Comparison of ENCODE assay signal across 8 mouse cellular contexts in the genomic region with DNA sequence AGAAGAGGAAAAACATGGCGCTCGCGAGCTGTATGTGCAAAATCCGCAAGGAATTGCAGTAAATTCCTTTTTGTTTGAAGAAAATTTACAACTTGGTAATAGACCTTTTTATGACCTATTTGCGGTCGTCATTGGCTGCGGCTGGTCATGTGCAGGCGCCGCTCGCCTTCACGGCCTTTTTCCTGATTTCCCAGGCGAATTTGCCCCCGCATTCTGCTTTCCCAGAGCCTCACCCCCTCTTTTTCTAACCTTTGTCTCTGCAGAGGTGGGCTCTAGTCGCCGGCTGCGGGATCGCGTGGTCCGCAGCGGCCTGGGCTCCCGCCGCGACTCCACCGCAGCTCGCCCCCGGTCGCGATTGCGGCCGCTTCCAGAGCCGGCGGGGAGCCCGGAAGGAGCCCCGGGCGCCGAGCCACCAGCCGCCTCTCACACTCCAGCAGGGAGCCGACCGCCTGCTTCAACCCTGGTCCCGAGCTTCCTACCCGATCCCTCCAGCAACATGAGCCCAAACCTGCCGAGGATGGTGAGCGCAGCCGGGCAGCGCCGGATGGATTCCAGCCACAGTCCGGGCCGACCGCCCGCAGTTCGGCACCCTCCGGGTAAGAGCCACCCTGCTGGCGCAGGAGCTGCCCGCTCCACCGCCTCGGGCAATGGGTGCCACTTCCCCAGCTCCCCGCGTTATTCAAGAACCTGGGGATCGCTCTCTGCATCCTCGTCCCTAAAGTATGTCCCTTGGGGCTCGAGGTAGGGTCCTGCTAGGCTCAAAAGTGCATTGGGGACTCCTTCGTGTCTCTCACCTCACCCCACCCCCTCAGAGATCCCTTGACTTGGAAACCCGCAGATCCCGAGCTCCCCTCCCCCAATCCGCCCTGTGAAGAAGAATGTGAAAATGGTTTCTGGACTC. TPM values are rescaled to one million over a fixed set of nuclear protein-coding genes. Genes with fewer than 3 reads are reported as not detected.
DNase-seq lines count a peak whose midpoint lies in the region; ATAC-seq and TF ChIP-seq lines count a peak whose summit lies in the region.

Gene Hoxd3, plus strand, starts transcription at position 207 of the 901 bp plus-strand sequence.
Gene Hoxd4, plus strand, starts transcription at position 209 of the 901 bp plus-strand sequence.

- H3K27ac ChIP-seq in lung, embryonic 16.5 days (ENCODE audit: low read length) = no peak within 1 kb of the TSS
- H3K27ac ChIP-seq in forebrain, embryonic 14.5 days (ENCODE audit: low read depth, low read length) = no peak within 1 kb of the TSS
- peak within 1 kb of the TSS; percentile 66 for H3K27ac ChIP-seq in intestine, postnatal 0 days (ENCODE audit: low read depth, low read length)
- H3K27ac ChIP-seq in midbrain, embryonic 10.5 days (replicated peaks) = no peak within 1 kb of the TSS

- no peak for TF ChIP-seq CTCF in intestine, postnatal 0 days (IDR thresholded peaks at IDR 0.05; ENCODE audit: low read depth)

- peaks cover 94% of the 10 kb centered on the region for H3K27me3 ChIP-seq in lung, embryonic 16.5 days (ENCODE audit: control insufficient read depth, insufficient read depth, low read depth, low read length)
- peaks cover 97% of the 10 kb centered on the region for H3K27me3 ChIP-seq in forebrain, embryonic 14.5 days (replicated peaks; ENCODE audit: control insufficient read depth, insufficient read depth, low read length)
- H3K27me3 ChIP-seq in intestine, postnatal 0 days (replicated peaks; ENCODE audit: control insufficient read depth, insufficient read depth, low read length) = peaks cover 88% of the 10 kb centered on the region
- H3K27me3 ChIP-seq in midbrain, embryonic 10.5 days (ENCODE audit: low read depth, poor library complexity, severe bottlenecking) = peaks cover 100% of the 10 kb centered on the region

- peak; percentile 26; the same call in 1 of the 2 replicates for ATAC-seq in lung, embryonic 16.5 days (ENCODE audit: low read depth)
- ATAC-seq in forebrain, embryonic 14.5 days = 0 out of 2 replicates have a peak, but pooled peaks have one; percentile 20
- ATAC-seq in intestine, postnatal 0 days = peak; percentile 39

- no peaks in the 10 kb centered on the region for H3K36me3 ChIP-seq in lung, embryonic 16.5 days (ENCODE audit: control insufficient read depth, insufficient read depth, low read length)
- H3K36me3 ChIP-seq in forebrain, embryonic 14.5 days (ENCODE audit: control insufficient read depth, insufficient read depth, low read length) = no peaks in the 10 kb centered on the region
- no peaks in the 10 kb centered on the region for H3K36me3 ChIP-seq in intestine, postnatal 0 days (ENCODE audit: control insufficient read depth, insufficient read depth)
- H3K36me3 ChIP-seq in midbrain, embryonic 10.5 days = no peaks in the 10 kb centered on the region

- no peak within 1 kb of the TSS for H3K9ac ChIP-seq in lung, embryonic 16.5 days (ENCODE audit: low read length)
- H3K9ac ChIP-seq in forebrain, embryonic 14.5 days (ENCODE audit: low read length) = no peak within 1 kb of the TSS
- peak within 1 kb of the TSS; percentile 70 for H3K9ac ChIP-seq in intestine, postnatal 0 days (ENCODE audit: low read depth, low read length)

- H3K4me3 ChIP-seq in lung, embryonic 16.5 days (ENCODE audit: low read length) = peak within 1 kb of the TSS; percentile 31
- peak within 1 kb of the TSS; percentile 11; the same call in 1 of the 2 replicates for H3K4me3 ChIP-seq in forebrain, embryonic 14.5 days (ENCODE audit: low read depth, low read length)
- peak within 1 kb of the TSS; percentile 65 for H3K4me3 ChIP-seq in intestine, postnatal 0 days (ENCODE audit: low read depth, low read length)
- H3K4me3 ChIP-seq in midbrain, embryonic 10.5 days = peak within 1 kb of the TSS; percentile 34

- no peak for DNase-seq in lung, postnatal 36 days
- DNase-seq in forebrain, embryonic 14.5 days (ENCODE audit: low spot score) = no peak
- peak; percentile 61 for DNase-seq in midbrain, embryonic 10.5 days (ENCODE audit: low spot score)
- DNase-seq in spleen, postnatal 14 days (ENCODE audit: low spot score in 2 of 2) = no peak
- DNase-seq in thymus, adult 18-20 months = no peak
- DNase-seq in cerebellum, adult 11 months = no peak

- WGBS in lung, embryonic 16.5 days = under 1% methylated on average over 65 of the region's 65 CpGs
- under 1% methylated on average over 65 of the region's 65 CpGs for WGBS in forebrain, embryonic 14.5 days
- under 1% methylated on average over 65 of the region's 65 CpGs for WGBS in intestine, postnatal 0 days
- under 1% methylated on average over 65 of the region's 65 CpGs for WGBS in midbrain, embryonic 10.5 days

- peaks cover 5% of the 10 kb centered on the region; the same call in 1 of the 2 replicates for H3K4me1 ChIP-seq in lung, embryonic 16.5 days (replicated peaks; ENCODE audit: control insufficient read depth, insufficient read depth, low read length)
- no peaks in the 10 kb centered on the region for H3K4me1 ChIP-seq in forebrain, embryonic 14.5 days (ENCODE audit: control insufficient read depth, insufficient read depth, low read length)
- no peaks in the 10 kb centered on the region for H3K4me1 ChIP-seq in intestine, postnatal 0 days (replicated peaks; ENCODE audit: control insufficient read depth, insufficient read depth, low read length)
- H3K4me1 ChIP-seq in midbrain, embryonic 10.5 days = peaks cover 11% of the 10 kb centered on the region

- H3K4me2 ChIP-seq in lung, embryonic 16.5 days (ENCODE audit: low read depth, low read length) = peak within 1 kb of the TSS; percentile 43
- H3K4me2 ChIP-seq in forebrain, embryonic 14.5 days (ENCODE audit: low read length) = peak within 1 kb of the TSS; percentile 28; the same call in 1 of the 2 replicates
- H3K4me2 ChIP-seq in intestine, postnatal 0 days (replicated peaks; ENCODE audit: low read depth) = peak within 1 kb of the TSS; percentile 70

- H3K9me3 ChIP-seq in lung, embryonic 16.5 days (ENCODE audit: control insufficient read depth, low read length) = no peaks in the 10 kb centered on the region
- H3K9me3 ChIP-seq in forebrain, embryonic 14.5 days (replicated peaks; ENCODE audit: control insufficient read depth, low read length) = no peaks in the 10 kb centered on the region
- H3K9me3 ChIP-seq in intestine, postnatal 0 days (ENCODE audit: control insufficient read depth) = no peaks in the 10 kb centered on the region
- no peaks in the 10 kb centered on the region for H3K9me3 ChIP-seq in midbrain, embryonic 10.5 days (replicated peaks)

RNA-seq across cellular contexts. Expression of gene Hoxd3, which starts in this region (rescaled TPM):
- 0.23 and 0.39 TPM in 2 replicates for polyA plus RNA-seq in lung, embryonic 16.5 days (2015; fragmentation: Nextera tagmentation; extraction: Ambion mirVana)
- not detected in 2 replicates for polyA plus RNA-seq in forebrain, embryonic 14.5 days (2014; fragmentation: Nextera tagmentation; extraction: Ambion mirVana)
- 3.2 and 3.3 TPM in 2 replicates for polyA plus RNA-seq in intestine, postnatal 0 days (2015; fragmentation: Nextera tagmentation; extraction: Ambion mirVana)
- polyA plus RNA-seq in midbrain, embryonic 10.5 days (2016; fragmentation: Nextera tagmentation; extraction: Ambion mirVana) = 0.06 TPM in 1 of 2 replicates, not detected in the other

RNA-seq across cellular contexts. Expression of gene Hoxd4, which starts in this region (rescaled TPM):
- not detected in 2 replicates for polyA plus RNA-seq in lung, embryonic 16.5 days (2015; fragmentation: Nextera tagmentation; extraction: Ambion mirVana)
- polyA plus RNA-seq in forebrain, embryonic 14.5 days (2014; fragmentation: Nextera tagmentation; extraction: Ambion mirVana) = not detected in 2 replicates
- 0.20 and 0.51 TPM in 2 replicates for polyA plus RNA-seq in intestine, postnatal 0 days (2015; fragmentation: Nextera tagmentation; extraction: Ambion mirVana)
- not detected in 2 replicates for polyA plus RNA-seq in midbrain, embryonic 10.5 days (2016; fragmentation: Nextera tagmentation; extraction: Ambion mirVana)

Comparison
In these comparisons a context has a peak if more than half of its experiments do, and no peak if none do; other contexts are left out.
1. Peak in ATAC-seq, H3K4me3 ChIP-seq and H3K4me2 ChIP-seq in lung, embryonic 16.5 days; RNA of the genes that start here not detected or under 1 TPM.
2. Peak in ATAC-seq, H3K4me3 ChIP-seq and H3K4me2 ChIP-seq in forebrain, embryonic 14.5 days; RNA of the genes that start here not detected or under 1 TPM.
3. Peak in DNase-seq and H3K4me3 ChIP-seq in midbrain, embryonic 10.5 days; RNA of the genes that start here not detected or under 1 TPM.
4. H3K4me3 ChIP-seq: peak in every context shown above with its lines; median percentile 65 in intestine, postnatal 0 days; 34 in midbrain, embryonic 10.5 days; 31 in lung, embryonic 16.5 days; 11 in forebrain, embryonic 14.5 days.